Mouse (Mus musculus): ENCODE measurements around the gene Lpcat2b.

DNA sequence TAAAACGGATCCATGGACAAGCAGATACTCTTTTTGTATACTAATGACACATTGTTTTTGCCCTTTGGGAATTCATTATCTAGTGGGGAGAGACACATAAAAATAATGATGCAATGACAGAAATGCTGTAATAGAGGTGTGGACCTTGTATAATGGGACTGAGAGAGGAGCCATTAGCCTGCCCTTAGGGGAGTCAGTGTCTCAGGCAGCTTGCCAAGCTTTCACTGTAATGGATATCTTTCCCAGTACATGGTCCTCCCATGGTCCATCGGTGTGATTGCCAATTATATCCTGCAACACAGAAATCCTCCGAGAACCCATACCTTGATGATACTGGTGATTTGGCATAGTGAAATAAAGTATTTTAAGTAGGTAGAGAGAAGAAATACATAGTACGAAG is 12.9 kb downstream of the Lpcat2b start:
- TF ChIP-seq CTCF (IDR thresholded peaks at IDR 0.05; ENCODE audit: extremely low read depth, insufficient read depth, insufficient read length, insufficient replicate concordance): no peak
- TF ChIP-seq POLR2A (IDR thresholded peaks at IDR 0.05; ENCODE audit: low read depth, low read length): no peak

Measured in spleen, adult 2 months (tissue).